Mouse (Mus musculus): ENCODE measurements around the gene Mlip. TPM values are rescaled to one million over a fixed set of nuclear protein-coding genes. Genes with fewer than 3 reads are reported as not detected.
"Not testable (repeated sequence)": the region's sequence is repeated elsewhere in the genome, so short reads cannot be mapped to it uniquely, and the experiment has no call there.

The Mlip gene
- 0.43 and 0.88 TPM in 2 replicates for polyA plus RNA-seq (2012; rRNA removed)

DNA sequence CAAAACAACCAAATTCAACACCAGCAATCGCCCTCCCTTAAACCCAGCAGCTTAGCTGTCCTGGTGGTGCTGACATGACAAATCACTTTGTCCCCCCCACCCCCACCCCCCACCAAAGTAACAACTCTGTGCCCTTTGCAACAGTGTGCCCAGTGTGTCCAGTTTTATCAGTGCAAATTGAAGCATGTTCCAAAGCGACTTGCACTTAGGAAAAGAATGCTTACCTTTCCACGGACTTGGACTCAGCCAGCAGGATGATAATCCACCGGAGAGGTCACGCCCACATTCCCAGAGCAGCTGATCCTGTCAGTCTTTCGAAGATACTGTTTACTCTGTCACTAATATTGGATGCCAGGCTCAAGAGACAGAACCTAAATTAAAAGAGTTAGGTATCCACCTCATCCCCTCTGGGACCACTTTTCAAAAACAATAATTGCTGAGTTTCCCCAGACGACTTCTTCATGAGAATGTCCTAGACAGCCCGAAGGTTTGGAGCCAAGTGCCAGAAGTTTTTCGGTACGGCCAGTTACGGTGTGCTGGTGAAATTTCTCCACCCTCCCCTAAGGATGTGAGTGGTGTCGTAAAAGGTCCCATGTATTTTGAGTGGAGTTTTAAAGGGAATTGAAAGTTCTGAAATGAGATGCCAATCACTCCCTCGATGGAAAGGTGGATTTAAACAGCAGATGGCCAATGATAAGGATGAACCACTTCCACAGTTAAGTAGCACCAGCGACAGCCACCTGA lies at the start of gene Mlip:
Mlip (minus strand) TSS at position 538 of the 744 bp plus-strand sequence.
- 50% methylated on average over 14 of the region's 14 CpGs for WGBS
- no peak for DNase-seq (ENCODE audit: low read depth, low spot score)

DNA sequence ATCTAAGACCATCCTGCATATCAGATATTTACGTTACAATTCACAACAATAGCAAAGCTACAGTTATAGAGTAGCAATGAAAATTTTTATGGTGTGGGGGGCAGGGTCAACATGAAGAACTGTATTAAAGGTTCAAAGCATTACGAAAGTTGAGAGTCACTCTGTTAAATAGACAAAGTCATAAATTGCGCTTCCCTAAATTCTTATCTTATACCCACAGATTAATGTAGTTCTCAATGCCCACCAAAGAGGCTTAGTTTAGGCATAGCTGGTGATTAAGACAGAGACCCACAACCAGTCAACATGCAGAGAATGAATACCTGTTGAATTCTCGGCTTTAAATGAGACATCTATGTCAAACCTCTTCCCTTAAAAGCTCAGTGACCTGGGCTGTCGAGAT lies 47.0 kb upstream of the Mlip start:
- 86% methylated on average over 5 of the region's 5 CpGs for WGBS
- DNase-seq (ENCODE audit: low read depth, low spot score) = no peak

DNA sequence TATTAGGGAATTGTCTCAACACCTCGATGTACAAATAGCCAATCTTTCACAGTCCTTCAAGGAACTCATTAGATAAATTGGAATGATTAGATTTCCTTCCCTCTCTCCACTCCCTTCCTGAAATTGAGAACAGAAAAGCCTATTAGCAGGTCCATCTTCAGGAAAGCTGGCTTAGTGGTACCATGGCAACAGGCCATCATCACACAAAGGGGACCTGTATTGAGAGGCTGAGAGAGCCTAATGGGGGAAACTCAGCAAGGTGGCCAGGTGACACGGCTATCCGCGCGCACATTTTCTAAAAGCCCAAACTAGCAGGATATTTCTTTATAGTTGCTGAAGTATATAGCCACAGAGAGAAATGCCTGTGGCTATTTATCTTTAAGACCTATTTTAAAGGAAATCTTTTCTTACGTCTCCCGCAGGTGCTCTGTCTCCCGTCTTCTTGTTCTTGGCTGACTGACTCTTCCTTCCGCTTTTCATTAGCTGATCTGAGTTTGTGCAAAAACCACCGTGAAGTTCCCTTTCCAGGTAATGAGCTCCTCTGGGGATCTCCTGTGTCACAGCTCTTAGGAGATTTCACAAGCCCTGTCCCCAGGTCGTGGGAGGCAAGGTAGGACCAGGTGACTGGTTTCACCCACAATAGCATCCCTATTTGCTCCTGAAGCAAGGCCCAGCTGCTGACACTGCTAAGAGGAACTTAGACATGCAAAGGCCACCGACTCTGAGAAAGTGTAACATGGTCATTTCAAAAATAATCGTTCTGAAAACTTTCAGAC lies 46.3 kb upstream of the Mlip start:
- no peak for DNase-seq (ENCODE audit: low read depth, low spot score)
- 72% methylated on average over 13 of the region's 13 CpGs for WGBS

DNA sequence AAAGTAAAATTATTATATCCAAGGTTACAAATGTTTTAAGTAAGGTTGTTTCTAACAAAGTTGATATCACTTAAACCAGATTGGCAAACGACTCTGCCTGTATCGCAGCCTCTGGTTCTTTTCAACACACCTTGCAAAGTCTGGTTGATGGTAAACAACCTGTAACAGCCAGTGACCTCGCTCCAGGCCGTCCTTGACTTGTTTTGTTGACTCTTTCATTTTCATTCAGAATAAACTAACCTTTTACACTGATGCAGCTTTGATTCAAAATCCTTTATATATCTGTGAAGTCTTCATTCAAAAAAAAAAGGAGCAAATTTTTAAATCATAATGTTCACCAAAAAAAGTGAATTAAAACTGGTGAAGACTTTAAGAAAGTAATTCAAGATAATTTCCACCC lies 44.3 kb upstream of the Mlip start:
- no peak for DNase-seq (ENCODE audit: low read depth, low spot score)
- 40% methylated on average over 4 of the region's 4 CpGs for WGBS

DNA sequence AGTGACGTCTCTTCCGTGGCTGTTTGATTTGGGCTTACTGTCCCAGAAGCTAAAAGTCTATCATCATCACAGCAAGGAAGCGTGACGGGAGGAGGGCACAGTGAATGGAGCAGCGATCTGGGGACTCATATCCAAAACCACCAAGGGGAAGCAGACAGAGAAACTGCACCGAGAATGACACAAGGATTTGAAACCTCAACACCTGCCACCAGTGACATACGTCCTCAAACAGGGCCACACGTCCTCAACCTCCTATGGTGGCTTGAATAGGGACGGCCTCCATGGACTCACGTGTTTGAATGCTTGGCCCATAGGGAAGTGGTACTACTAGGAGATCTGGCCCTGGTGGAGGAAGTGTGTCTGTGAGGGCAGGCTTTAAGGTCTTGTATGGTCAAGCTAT lies 38.5 kb upstream of the Mlip start:
- DNase-seq (ENCODE audit: low read depth, low spot score) = no peak
- 92% methylated on average over 10 of the region's 10 CpGs for WGBS

DNA sequence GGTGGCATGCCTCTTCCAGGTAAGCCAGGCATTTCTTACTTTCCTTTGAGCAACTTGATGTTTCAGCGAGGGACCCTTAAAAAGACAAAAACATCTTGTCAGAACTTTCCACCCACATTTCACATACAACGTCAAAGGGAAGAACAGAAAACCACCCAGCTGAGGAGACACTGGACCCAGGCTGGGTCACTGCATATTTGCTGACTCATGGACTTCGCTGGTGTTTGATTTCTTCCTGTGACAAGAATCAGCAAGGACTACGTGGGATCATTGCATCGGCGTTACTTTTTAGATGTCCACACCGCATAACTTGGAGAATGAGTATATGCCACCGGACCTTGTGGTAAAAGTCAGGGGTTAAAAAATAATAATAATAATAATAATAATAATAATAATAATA lies 36.2 kb upstream of the Mlip start:
- DNase-seq (ENCODE audit: low read depth, low spot score) = no peak
- 69% methylated on average over 8 of the region's 8 CpGs for WGBS

DNA sequence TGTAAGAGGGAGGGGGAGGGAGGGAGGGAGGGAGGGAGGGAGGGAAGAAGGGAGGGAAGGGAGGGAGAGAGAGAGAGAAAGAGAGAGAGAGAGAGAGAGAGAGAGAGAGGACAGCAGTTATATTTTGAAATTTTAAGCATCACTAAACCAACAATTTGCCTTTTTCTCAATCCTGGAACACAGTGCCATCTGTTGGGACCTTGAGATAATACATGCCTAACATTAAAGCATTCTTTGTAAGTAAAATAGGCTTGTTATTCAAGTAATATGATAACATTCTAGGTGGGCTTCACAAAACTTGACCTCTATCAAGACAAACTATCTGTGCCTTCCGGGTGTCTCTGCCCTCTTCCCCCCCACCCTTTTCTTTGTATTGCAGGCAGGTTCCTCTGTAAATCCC lies 34.0 kb upstream of the Mlip start:
- DNase-seq (ENCODE audit: low read depth, low spot score) = no peak
- 30% methylated on average over 1 of the region's 1 CpGs for WGBS

DNA sequence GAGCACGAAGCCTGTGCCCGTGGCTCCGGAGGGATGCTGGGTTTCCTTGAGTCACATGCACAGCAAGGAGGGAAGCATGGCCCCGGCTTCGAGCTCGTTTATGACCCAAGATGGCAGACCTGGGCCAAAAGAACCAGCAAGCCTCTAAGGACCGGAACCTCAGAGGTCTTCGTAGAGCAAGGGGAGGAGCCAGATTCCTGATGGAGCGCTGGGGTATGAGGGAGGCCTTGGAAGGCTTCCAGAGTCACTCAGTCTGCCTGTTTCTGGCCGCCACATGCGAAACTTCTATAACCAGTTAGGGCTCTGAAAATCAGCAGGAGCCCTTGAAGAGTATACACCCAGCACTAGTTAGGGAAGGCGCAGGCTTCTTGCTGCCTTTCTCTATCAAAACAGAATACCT lies 32.8 kb upstream of the Mlip start:
- WGBS = 79% methylated on average over 12 of the region's 12 CpGs
- DNase-seq (ENCODE audit: low read depth, low spot score) = no peak

DNA sequence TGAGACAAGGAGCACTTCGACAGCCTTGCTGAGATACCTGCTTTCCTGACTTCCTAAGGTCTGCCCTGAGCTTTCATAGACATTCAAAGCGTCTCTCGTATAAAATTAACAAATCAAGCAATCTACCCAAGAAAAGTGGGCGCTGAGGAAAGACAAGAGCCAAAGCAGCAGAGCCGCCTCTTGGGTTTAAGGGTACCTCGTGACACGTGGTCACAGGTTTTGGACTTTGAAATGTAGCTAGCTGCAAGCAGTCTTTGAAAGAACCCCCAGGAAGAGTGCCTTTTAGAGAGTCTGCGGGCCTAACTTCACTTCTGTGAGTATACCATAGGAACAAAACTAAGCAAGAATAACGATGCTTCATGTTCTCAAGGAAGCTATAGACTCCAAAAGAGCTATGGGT lies 31.9 kb upstream of the Mlip start:
- no peak for DNase-seq (ENCODE audit: low read depth, low spot score)
- WGBS = 79% methylated on average over 9 of the region's 9 CpGs

DNA sequence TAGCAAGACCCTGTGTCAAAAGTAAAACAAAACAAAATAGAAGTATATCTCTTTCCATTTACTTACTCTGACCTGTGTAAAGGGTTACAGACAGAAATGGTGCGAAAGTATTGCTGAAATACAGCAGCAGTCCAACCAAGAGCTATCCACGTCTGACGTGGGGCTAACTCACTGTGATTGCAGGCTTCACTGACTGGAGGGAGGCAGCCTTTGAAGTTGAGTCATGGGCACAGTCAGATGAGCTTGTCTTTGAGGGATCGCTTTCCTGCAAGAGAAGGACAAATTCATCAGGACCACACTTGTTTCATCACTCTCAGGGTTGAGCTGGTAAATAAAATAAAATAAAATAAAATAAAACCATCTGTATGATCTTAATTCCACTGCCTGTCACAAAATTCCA lies 31.2 kb upstream of the Mlip start:
- DNase-seq (ENCODE audit: low read depth, low spot score) = no peak
- WGBS = 86% methylated on average over 4 of the region's 4 CpGs

DNA sequence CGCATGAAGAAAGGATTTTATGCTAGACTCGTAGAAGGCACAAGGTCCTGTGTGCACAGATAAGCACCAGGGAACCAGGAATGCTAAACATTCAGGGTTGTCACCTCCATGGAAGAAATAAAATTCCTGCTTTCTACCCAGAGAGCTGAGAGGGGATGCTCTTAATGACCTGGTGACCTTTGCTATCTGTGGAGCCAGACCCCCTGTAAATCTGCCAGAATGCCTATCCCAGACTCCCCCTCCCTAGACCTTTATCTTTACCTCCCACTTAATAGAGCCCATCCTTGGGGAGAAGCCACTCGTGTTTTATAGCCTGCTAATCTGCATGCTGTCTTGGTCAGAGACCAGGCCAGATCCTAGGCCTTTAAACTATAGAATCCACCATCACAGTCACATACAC lies 29.7 kb upstream of the Mlip start:
- no peak for DNase-seq (ENCODE audit: low read depth, low spot score)
- WGBS = 58% methylated on average over 3 of the region's 3 CpGs

DNA sequence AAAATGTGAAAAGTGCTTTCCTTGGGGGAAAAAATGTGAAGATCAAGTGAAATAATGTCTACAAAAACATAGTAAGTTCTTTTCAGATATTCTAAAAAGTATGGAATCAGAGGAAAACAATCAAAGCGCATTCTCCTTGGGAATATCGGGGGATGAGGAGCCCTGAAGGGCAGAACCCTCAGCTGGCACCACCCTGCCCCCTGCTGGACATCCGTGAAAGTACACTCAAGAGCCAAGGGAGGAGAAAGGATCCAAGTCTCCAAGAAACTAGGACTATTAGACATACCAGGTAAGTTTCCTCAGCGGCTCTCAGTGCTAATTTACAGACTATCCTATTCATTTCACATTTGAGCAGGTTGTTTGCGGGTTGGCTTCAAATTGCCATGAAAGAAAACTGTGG lies 28.8 kb upstream of the Mlip start:
- WGBS = 11% methylated on average over 5 of the region's 5 CpGs
- peak; percentile 38 for DNase-seq (ENCODE audit: low read depth, low spot score)

DNA sequence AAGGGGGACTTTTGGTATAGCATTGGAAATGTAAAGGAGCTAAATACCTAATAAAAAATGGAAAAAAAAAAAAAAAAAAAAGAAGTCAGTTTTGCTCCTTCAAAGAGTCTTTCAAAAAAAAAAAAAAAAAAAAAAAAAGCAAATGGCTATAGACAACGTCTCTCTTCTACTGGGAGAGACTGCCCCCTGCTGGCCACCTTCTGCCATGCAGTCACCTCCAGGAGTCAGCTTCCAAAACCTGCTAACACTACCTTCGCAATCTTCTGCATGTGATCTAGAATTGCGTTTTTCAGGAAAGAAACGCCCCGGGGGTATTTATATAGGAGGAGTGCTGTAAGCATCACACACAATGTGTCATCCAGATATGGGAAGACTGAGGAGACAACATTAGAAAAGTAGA lies 26.9 kb upstream of the Mlip start:
- 28% methylated on average over 5 of the region's 5 CpGs for WGBS
- peak; percentile 48 for DNase-seq (ENCODE audit: low read depth, low spot score)

DNA sequence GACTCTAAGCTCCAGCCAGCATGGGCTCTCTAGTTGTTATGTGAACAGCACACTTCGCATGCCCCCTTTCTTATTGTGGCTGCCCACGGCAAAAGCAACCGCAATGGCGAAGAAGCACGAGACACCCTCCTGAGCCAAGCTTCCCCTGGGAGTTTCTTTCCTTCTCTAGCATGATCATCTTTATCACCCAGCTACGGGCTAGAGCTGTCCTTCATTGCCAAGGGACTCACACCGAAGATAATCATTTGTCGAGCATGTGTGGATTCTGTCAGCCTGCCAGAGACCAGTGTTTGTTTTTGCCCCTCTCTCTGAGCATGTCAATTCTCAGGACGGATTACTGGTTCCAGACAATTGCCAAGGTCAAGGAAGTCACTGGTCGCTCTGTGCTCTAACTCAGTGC lies 24.9 kb upstream of the Mlip start:
- WGBS = 69% methylated on average over 10 of the region's 10 CpGs
- no peak for DNase-seq (ENCODE audit: low read depth, low spot score)

DNA sequence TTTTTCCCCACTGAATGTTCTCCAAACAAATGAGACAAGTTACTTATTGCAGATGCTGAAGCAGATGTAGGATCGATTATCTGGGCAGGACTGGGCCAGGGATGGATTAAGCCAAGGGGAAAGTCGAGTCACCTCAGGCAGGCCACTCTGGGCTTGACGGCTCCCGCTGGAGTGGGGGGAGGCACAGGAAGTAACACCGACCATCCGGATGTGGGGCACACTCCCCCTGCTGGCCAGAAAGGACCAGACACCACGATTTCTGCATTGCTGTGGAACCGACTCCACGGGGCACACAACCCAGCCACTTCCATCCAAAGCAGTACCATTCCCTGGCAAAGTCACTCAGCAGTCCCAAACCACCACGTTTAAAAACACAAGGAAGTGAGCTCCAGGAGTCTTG lies 24.3 kb upstream of the Mlip start:
- WGBS = 70% methylated on average over 10 of the region's 10 CpGs
- DNase-seq (ENCODE audit: low read depth, low spot score) = no peak

DNA sequence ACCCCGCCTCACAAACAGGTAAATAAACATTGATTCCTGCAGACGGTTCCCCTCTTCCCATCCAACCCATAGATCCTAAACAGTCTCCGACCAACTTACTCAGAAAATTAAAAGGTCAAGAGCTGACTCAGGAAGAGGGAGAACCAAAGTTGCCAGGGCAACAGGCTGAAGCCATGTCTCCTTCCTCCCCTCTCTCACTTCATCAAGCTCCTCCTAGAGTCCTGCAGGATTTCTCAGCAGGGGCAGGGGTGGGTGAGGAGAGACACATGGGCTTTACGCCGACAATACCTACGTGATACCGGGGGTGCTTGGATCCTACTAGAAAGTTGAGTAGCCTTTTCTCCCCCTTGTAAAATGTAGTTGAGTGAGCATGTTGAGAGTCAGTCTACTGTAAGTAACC lies 23.8 kb upstream of the Mlip start:
- no peak for DNase-seq (ENCODE audit: low read depth, low spot score)
- 88% methylated on average over 7 of the region's 7 CpGs for WGBS

DNA sequence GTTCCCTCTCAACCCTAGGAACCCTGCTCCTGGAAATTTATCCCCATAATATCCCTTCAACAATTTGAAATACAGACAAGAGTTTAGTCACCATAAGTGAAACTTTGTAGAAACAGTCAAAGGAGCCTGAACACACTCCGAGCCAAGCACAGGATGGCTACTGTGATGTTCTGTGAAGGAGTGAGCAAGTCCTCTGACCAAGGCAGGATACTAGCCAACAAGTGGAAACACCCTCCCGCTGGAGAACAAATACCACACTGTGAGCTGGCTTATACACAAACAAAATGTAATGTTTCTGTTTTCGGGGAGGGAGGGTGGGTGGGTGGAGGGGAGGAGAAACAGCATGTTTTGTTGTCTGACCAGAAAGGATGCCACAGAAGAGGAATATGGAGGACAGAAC lies 17.9 kb upstream of the Mlip start:
- DNase-seq (ENCODE audit: low read depth, low spot score) = no peak
- WGBS = 69% methylated on average over 3 of the region's 3 CpGs

DNA sequence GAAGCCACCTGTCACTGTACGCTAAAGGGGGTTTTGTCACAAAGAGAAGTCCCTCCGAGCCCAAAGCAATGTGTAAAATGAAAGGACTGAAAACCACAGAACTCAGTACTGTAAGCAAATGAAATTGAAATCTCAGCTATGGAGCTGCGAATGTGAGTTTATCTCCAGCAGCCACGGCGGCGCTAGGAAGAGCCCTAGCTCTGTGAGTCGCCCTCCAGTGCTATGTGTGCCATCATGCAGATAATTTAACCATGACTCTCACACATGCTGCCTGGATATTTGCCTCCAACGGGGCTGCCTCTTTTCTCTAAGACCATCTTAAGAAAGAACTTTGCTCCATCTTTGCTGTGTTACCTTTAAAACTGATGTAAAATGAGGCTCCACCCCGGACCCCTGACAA lies 16.5 kb upstream of the Mlip start:
- DNase-seq (ENCODE audit: low read depth, low spot score) = no peak
- WGBS = 75% methylated on average over 9 of the region's 9 CpGs

DNA sequence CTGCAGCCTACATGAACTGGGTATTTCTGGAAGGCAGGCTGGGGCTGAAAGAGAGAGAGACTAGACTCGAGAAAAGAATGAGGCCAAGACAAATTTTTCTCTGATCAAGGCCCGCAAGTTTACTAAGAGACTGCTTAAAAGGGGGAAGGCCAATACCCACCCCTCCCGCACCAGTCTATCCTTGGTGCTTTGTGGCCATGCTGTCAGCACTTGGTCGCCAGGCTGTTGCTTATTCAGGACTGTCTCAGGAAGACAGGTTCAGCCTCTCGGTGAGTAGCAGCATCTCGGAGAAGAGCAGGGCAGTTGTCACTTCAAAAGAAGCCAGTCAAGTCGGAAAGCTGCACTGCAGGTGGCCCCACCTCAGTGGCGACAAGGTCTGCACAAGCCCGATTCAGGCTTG lies 11.9 kb upstream of the Mlip start:
- not testable (repeated sequence) for DNase-seq (ENCODE audit: low read depth, low spot score)
- 78% methylated on average over 9 of the region's 9 CpGs for WGBS

DNA sequence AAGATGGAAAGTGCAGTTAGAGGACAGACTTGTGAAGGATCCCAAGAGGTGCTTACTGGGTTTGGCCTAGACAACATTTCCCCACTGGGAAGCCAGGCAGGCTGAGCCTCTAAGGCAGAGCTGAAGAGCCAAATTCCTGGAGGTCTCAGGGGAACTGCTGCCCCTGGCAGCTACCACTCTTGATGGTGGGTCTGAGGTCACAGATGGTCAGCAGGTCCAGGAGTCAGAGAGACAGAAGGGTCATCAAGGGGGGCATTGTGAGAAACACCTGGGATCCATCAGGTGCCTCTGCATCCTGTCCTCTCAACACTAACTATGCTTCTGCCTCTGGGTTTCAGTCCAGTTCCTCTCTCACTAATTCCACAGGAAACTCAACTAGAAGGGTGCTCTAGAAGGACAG lies 10.1 kb upstream of the Mlip start:
- no peak for DNase-seq (ENCODE audit: low read depth, low spot score)

DNA sequence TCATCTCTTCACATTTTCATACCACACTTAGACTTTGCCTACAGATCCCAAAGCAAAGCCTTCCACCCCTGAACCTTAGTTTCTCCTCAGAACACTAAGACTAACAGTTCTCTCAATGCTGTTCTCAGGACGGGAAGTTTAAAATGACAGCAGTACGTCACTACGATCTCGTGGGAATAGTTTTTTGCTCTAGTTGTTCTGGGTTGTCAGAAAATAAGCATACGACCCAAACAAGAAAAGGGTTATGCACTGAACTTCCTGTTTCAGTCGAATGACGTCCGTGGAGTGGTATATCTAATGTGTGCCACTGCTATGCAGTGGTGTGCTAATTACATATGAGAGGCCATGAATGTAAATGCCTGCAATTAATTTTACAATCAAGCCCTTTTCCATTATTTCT lies 7.9 kb upstream of the Mlip start:
- no peak for DNase-seq (ENCODE audit: low read depth, low spot score)
- 82% methylated on average over 8 of the region's 8 CpGs for WGBS

Measured in large intestine, adult 2 months (tissue).